Mouse (Mus musculus): ENCODE data around the gene Pgap1. TPM values are rescaled to one million over a fixed set of nuclear protein-coding genes. Genes with fewer than 3 reads are reported as not detected.

Gene Pgap1
- 33.5 TPM for total RNA-seq (2023)

DNA sequence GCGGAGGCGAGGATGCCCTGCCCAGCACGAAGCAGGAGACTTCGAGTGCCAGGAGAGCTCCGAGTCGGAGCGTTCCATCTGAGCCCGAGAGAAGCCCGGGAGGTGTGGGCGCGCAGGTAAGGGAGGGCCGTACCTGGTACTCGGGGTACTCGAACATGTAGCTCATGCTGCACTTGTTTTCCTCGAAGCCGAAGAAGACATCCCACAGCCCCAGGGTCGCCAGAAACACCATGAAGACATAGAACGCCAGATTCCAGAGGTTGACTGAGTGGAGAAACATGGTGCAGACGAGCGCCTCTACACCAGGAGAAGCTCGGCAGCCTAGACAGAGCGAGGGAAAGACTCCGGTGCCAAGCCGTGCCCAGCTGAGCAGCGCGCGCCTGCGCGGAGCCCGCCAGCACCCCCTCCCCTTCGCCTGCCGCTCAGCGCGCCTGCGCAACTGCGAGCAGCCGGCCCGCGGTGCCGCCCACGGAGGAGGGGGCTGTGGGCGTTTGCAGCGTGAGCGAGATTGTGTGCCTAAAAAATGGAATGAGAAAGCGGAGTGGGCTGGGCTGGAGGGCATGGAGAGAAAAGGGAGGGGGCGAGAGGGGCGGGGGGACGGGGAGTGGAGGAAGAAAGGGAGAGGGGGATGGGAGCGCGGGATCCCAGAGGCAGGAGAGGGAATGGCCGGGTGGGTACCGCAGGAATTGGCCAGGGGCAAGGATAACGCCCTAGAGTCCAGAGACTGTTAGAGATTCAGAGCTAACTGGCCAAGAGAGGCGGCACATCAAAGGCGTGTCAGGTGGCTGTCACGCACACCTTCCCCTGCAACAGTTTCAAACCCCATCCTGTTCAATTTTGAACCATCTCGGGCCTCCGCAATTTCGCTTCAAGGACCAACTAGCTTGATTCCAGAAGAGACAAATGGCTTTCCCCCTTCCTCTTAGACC lies at the start of gene Pgap1:
Gene Pgap1, minus strand, starts transcription at position 384 of the 929 bp plus-strand sequence.

DNA sequence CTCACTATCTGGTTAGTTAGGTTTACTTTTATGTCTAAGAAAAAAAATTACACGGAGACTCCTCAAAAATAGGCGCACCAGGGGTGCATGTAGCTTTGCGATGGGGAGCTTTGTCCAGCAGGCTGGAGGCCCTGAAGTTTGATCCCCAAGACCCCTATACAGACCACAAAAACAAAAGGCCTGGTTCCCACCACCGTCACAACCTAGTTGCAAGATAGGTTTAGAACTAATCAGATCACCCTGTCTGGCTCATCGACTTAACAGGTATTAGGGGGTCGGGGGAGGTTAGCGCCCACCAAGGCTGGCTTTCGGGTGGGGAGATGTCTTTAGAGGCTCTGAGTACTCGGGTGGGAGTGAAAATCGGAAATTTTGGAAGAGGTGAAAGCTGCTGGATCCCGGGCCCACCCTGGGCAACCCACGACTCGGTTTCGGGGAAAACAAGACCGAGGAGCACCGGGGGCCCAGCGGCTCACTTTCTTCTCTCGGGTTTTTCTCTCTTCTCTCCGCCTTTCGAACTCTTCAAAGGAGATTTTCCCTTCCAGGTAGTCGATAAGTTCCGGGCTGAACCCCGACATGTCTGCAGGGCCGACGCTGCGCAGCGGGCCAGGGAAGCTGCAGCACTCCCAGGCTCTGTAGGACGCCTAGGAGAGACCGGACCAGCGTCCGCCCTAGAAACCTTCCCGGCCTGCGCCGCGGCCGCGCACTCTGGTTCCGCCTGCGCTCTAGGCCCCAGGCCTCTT lies 119.0 kb downstream of the Pgap1 start, which contains the start of gene Gtf3c3:
Gene Gtf3c3, minus strand, starts transcription at position 632 of the 740 bp plus-strand sequence.

Other genes starting within 250 kb of the Pgap1 start
- gene Gtf3c3, start 118.7 kb downstream of the Pgap1 start, total RNA-seq (2023): 22.6 TPM